Mouse (Mus musculus): ENCODE measurements around the gene Cdk11b. TPM values are rescaled to one million over a fixed set of nuclear protein-coding genes. Genes with fewer than 3 reads are reported as not detected.
"Not testable (repeated sequence)": the region's sequence is repeated elsewhere in the genome, so short reads cannot be mapped to it uniquely, and the experiment has no call there.

Gene Cdk11b
- total RNA-seq, 2 experiments from 2014 or later: 44.0 to 53.0 TPM

DNA sequence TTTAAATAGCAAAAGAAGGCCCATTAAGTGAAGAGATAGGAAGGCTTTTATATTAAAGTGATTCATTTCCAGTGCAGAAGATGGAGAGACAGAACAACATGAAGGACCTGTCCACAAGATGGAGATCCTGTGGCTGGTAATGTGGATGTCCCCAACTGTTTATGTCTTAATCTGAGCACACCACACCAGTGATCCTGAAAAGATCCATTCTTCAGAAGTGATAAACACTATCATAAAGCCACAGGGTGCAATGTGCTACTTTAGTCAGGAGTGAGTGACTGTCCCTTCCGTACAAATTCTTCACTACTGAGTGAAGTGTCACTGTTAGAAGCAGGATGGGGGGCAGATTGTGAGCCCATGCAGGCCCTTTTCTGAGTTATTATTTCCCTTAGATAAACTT, 21.9 kb upstream of the Cdk11b start:
- intact Hi-C loops (cut with DNase I): no loop called here
- no peak for DNase-seq (ENCODE audit: low spot score in 2 of 2)

DNA sequence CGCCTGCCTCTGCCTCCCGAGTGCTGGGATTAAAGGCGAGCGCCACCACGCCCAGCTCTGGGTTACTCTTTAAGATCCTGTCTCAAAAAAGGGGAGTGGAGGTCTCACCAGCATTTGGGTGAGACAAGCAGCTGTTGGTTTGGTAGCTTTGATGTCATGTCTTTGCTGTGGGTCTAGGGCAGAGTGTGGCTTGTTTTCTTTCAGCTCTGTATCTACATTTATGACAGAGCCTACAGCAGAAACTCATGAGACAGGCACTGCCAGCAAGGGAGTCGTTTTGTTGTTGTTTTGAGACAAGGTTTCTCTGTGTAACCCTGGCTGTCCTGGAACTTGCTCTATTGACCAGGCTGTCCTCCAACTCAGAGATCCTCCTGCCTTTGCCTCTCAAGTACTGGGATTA, 20.9 kb upstream of the Cdk11b start:
- DNase-seq (ENCODE audit: low spot score in 2 of 2): no peak
- intact Hi-C loops (cut with DNase I): no loop called here

DNA sequence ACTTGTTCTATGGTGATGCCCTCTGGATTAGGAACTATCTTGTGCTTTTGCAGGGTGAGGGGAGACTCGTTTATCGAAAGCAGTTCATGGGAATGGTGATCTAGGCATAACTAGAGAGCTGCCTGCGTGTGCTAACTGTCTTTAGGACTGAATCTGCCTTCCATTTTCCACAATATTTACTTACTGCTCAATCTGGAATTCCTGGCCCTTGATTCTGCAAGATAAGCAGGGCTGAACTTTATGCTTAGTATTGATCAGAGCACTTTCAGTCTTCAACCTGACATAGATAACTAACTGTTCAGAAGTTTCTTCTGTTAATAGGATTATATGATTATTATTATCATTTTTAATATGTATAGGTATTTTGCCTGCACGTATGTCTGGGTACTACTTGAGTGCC, 19.5 kb upstream of the Cdk11b start:
- no peak for DNase-seq (ENCODE audit: low spot score in 2 of 2)
- intact Hi-C loops (cut with DNase I): no loop called here

DNA sequence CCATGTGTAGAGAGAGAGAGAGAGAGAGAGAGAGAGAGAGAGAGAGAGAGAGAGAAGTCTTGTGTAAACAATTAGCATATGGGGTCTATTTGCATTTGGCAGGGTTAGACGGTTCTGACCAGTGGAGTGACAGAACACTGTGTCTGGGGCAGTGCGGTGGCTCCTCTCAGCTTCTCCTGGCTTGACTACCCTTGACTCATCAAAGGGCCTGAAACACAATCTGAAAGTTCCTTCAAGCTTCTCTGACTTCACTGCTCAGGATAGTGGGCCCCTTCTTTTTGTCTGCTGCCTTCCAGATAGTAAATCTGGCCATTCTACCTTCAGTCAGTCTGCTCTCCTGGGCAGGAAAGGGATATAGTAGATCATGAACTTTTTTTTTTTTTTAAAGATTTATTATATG, 17.8 kb upstream of the Cdk11b start:
- intact Hi-C loops (cut with DNase I): no loop called here
- DNase-seq (ENCODE audit: low spot score in 2 of 2): no peak

DNA sequence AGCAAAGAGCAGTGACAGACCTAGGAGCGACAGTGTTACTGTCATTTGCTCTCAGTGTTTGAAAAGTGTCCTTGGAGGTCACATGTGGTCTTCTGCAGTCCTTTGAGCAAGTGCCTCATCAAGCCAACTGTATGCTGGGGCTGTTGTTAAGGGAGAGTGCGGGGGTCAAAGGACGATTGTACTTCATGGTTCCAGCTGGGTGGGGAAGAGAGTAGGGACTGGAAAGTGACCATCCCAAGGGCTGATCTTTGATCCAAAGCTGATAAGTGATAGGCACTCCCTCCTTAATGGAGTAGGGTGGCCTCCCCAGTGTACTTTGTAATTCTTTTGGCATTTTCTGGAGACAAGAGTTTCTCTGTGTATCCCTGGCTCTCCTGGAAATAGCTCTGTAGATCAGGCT, 12.8 kb upstream of the Cdk11b start:
- no peak for DNase-seq (ENCODE audit: low spot score in 2 of 2)
- intact Hi-C loops (cut with DNase I): no loop called here

DNA sequence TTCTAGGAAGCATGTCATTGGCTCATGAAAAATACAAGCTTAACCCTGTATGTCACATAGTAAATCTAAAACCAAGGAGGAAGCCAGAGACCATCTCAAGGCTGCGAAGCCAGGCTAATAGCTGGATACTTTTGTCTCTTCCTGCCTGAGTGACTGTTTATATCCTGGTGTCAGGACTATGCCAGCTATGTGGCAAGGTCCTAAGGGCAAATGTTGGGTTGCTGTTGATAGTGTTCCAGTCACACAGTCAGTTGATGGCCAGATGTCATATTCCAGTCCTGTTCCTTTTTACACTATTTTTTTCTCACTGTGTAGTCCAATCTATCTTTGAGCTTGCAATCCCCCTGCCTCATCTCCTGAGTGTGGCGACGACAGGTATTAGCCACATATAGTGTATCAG, 11.4 kb upstream of the Cdk11b start:
- DNase-seq (ENCODE audit: low spot score in 2 of 2): no peak
- intact Hi-C loops (cut with DNase I): no loop called here

DNA sequence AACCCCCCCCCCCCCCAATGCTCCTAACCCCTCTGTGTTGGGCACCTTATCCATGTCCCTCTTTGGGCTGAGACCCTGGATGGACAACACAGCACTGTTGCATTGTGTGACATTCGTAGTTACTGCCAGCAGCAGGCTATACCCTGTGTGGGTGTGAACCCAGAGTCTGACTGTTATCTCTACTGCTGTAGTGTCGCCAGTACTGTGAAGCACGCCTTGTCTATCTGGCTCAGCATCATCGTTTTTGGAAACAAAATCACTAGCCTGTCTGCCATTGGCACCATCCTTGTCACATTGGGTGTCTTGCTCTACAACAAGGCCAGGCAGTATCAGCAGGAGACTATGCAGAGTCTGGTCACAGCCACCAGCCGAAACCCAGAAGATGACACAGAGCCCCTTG, 6.3 kb upstream of the Cdk11b start:
- intact Hi-C loops (cut with DNase I): no loop called here
- no peak for DNase-seq (ENCODE audit: low spot score in 2 of 2)

DNA sequence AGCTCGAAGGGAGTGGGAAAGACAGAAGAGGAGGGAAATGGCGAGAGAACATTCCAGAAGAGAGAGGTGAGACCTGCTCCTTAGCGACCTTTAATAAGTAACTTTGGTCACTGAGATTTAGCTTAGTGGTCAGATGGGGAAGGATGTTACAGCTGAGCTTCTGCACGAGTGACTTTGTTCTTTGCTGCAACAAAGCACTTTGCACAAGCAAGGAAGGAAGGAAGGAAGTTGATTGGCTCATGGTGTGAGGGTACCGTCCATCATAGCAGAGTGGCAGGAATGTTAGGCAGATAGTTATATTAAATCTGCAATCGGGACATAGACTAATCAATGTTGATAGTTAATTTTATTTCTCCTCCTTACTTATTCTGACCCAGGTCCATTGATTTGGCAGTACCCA, 5.6 kb downstream of the Cdk11b start:
- DNase-seq (ENCODE audit: low spot score in 2 of 2): no peak
- intact Hi-C loops (cut with DNase I): no loop called here

DNA sequence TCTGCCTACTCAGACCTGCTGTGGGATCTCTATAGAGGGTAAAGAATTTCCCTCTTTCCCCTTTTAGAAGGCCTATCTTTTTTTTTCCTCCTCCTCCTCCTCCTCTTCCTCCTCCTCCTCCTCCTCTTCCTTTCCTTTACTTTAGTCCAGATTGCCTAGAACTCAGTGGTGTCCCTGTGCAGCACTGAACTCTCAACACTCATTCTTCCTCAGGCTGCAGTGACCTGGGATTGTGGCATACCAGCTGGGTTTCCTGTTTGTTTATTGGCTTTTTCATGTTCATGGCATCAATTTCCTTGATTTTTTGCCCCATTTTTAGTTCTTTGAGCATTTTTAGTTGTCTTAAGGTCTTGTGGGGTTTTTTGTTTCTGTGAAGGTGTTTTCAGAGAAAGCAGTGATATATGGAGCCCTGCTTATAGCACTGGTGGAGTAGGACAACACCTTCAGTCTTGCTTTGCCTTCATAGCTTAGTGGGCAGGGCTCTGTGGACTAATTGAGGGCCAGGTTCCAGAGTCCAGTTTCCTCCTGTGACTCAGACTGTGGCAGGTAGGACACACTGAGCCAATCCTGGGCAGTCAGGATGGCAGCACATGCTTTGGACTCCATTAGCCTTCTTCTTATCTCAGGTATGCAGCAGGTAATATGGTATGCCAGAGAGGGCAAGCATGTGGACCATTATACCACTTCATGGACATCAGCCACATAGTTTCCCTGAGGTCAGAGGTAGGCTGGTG, 11.3 kb downstream of the Cdk11b start:
- intact Hi-C loops (cut with DNase I): no loop called here
- no peak for DNase-seq (ENCODE audit: low spot score in 2 of 2)

DNA sequence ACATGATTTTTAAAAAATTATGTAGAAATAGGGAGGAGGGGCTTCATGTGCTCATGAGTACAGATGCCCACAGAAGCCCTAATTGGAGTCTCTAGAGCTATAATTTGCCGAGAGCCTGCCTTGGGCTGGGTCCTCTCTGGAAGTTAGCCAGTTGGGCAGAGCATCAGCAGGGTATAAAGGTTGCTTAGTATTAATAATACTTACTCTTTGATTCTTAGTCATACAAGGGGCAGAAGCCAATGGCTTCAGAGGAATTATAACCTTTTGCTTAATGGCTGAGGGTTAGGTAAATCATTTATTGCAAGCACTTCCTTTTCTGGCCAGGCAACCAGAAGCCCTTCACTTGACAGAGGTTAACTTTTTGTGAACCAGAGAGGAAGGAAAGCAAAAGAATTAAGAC, 18.9 kb downstream of the Cdk11b start:
- no peak for DNase-seq (ENCODE audit: low spot score in 2 of 2)
- intact Hi-C loops (cut with DNase I): no loop called here

DNA sequence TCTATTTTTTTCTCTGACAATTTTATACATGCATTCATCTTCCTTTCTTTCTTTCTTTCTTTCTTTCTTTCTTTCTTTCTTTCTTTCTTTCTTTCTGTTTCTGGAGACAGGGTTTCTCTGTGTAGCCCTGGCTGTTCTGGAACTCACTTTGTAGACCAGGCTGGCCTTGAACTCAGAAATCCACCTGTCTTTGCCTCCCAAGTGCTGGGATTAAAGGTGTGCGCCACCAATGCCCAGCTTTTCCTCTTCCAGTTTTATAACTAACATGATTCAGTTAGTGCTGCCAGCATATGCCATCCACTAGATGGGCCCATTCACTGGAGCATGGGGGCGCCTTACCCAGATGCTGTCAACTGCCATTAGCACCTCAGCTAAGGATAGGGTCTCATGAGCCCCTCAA, 20.7 kb downstream of the Cdk11b start, which contains the start of gene Gm10563:
Gene Gm10563, minus strand, starts transcription at position 101 of the 400 bp plus-strand sequence.
- DNase-seq (ENCODE audit: low spot score in 2 of 2); intact Hi-C loops (cut with DNase I): not testable (repeated sequence)

DNA sequence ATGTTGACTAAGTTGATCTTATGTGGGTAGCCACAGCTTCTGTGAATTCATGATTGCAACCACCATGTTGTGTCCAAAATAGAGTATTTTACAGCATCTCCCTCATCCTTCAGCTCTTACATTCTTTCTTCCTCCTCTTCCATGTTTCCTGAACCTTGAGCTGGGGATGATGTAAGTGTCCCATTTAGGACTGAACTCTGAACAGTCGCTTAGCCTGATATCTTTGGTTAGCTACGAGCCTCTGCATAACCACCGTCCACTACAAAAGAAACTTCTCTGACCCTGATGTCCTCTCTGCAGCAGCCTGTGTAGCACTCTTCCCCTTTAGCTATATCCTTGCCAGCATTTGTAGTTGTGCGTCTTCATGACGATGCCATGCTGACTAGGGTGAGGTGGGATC, 21.1 kb downstream of the Cdk11b start:
- DNase-seq (ENCODE audit: low spot score in 2 of 2): no peak
- intact Hi-C loops (cut with DNase I): no loop called here

DNA sequence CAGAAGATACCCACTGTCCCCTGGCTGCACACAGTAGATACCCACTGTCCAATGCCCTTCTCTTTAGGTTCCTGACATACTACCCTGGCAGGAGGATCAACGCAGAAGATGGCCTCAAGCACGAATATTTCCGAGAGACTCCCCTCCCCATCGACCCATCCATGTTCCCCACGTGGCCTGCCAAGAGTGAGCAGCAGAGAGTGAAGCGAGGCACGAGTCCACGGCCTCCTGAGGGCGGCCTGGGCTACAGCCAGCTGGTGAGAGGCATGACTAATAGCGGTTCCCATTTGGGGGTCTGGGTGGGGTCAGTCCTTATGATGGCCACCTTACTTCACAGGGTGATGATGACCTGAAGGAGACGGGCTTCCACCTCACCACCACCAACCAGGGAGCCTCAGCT, 24.7 kb downstream of the Cdk11b start:
- intact Hi-C loops (cut with DNase I): no loop called here
- DNase-seq (ENCODE audit: low spot score in 2 of 2): no peak

DNA sequence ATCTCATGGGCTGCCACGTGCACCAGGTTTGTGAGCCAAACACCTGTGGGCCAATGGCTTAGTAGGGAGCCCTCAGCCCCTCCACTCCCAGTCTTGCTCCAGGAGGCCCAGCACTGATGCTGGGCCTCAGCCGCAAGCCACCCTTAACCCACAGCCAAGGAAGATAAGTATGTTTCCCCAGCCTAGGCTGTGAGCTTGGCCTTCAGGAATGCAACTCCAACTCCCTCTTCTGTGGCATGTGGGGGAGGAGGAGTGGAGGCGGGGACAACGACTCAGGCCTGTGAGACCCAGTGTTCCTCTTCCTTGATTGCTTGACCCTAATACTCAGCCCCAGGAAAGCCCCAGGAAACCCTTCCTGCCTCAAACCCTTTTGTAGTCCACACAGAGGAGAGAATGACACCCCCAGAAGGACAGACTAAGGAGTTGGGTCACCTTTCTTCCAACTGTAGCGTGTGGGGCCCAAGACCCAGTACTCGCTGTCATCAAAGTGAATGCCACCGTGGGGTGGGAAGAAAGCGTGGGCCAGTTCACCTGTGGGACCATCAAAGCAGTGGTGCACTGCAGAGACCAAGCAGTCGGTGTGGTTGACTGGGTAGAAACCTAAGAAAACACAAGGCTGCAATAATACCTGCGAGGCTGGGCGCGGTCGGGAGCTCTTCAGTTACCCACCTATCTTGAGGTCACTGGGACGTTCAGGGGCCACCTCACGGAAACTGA, 27.1 kb downstream of the Cdk11b start:
- DNase-seq (ENCODE audit: low spot score in 2 of 2): no peak
- intact Hi-C loops (cut with DNase I): no loop called here

DNA sequence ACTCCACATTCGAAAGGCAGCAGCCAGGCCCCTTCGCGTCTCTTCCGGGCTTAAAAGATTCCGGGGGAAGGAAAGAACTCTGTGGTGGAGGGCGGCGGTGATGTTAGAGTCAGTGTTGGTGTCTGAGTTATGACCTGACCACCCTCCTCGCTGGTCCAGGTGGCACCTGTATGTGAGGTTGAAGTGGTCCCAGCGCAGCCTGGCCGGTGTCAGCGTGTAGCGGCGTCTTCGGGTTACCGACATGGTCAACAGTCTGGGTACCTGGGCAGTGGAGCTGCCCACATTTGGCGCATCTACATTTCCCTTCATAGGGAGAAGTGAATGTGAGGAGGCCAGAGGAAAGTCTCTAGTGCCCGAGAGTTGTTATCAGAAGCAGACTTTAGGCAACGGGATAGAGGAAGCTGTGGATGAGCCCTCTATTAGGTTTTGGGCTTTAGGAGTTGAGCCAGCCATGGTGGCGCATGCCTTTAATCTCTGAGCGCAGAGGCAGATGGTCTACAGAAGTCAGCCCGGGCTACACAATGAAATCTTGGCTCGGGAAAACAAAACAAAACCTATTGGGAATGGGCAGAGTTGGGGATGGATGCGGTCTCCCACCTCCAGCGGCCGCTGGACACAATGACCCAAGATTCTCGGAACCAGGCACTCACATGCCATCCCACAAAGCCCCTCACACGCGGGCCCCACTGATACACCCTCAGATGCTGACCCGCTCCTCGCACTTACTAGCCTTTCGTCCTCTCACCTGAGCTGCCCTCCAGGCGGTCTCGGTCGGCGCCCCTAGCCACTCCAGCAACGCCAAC, 27.8 kb downstream of the Cdk11b start:
- intact Hi-C loops (cut with DNase I): no loop called here

DNA sequence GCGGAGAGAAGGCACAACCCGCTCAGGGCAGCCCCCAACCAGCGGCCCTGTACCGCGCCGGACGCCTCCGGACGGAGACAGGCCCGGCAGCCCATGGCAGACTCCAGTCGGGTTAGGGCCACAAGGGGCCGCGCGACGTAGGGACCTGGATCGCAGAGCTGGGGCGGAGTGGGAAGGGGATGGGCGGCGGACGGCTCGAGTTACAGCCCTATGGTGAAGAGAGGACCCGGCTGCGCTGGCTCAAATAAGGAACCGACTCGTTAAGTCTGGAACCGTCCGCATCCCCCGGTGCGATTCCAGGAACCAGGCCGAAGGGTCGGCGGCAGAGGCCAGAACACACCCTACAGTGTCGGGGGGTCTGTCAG, 28.4 kb downstream of the Cdk11b start, which contains the start of gene Mmp23:
Gene Mmp23, minus strand, starts transcription at position 299 of the 365 bp plus-strand sequence.
- DNase-seq (ENCODE audit: low spot score in 2 of 2): no peak
- intact Hi-C loops (cut with DNase I): no loop called here

More for the DNA sequence above, 27.8 kb downstream of the Cdk11b start:
- no peak for DNase-seq (ENCODE audit: low spot score in 2 of 2)

DNA sequence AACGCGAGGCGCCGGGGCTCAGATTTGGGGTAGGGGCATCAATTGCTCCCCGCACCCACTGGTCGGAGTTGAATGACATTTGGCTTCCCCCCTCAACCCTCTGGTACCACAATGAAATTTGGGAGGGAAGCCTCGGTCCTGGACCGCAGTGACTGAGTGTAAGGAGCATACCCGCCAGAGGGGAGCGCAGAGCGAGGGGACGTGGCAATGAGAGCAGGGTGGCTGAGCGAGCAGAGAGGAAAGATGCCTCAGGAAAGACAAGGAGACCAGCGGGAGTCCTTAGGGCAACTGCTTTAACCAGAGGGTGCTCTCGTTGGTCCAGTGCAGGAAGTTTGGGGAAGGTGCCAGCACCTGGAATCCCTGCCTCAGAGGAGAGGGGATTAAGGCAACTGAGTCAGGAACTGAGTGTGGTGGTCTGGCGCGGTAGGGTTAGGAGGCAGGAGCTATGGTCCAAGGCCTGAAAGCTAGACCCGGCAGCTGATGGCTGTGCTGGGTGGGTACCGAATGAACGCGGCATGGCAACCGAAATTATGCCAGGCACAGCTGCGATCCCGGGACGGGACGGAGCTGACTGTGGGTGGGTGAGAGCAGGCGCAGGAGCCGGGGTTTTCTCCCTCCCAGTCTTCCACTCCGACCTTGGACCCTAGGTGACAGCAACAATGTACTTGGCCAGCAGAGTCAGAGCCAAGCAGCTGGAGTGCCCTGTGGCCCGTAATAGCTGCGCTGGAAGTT, 29.0 kb downstream of the Cdk11b start:
- no peak for DNase-seq (ENCODE audit: low spot score in 2 of 2)
- intact Hi-C loops (cut with DNase I): no loop called here

DNA sequence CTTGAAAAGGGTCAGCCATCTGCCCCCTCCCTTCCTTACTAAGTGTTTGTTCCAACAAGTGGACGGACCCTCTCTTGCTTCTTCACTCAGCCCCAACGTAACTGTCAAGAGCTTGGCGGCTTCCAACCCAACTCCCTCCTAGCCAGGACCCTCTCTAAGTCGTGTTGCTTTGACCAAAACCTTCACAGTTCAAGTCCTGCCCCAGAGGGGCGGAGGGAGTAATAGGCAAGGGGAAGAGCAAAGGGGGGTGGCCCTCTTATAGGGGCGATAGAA, 29.5 kb downstream of the Cdk11b start:
- intact Hi-C loops (cut with DNase I): no loop called here
- DNase-seq (ENCODE audit: low spot score in 2 of 2): no peak

DNA sequence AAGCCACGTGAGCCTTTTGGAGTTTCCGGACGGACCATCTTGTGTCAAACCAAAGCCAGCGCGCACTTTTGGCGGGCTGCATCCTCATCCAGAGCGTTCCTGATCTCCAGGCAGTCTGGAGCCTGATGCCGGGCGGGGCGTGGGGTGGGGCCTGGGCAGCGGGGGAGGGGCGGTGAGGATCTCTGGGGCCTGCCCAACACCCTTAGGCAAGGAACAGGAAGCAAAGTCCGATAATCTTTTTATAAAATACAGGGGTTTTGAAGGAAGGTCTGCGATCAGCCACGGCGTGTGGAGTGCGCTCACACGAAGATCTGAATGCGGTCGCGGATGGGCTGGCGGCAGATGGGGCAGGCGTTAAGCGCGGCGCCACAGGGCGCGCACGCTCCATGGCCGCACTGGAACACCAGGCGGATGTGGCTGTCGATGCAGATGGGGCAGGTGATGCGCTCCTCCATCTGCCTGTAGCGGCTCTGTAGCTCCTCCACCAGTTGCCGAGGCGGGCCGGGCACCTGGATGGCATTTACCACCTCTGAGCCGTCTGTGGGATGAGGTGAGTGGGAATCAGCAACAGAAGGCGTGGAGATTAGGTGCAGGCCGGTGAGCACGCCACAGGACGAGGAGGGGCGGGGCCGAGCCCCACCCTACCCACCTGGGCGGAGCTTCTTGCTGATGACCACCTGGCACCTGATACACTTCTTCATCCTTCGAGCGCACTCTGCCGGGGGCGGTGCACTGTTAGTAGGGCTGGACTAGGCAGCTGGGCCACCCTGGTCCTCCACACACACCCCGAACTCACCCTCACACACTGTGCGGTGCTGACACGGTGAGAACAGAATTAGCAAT, 30.0 kb downstream of the Cdk11b start:
- no peak for DNase-seq (ENCODE audit: low spot score in 2 of 2)
- intact Hi-C loops (cut with DNase I): no loop called here

Measured in left cerebral cortex, postnatal 36 days (tissue).